Mouse (Mus musculus): ENCODE data around the gene Icam4. TPM values are rescaled to one million over a fixed set of nuclear protein-coding genes. Genes with fewer than 3 reads are reported as not detected.
"Not testable (repeated sequence)": the region's sequence is repeated elsewhere in the genome, so short reads cannot be mapped to it uniquely, and the experiment has no call there.

The Icam4 gene
- total RNA-seq, 1 experiment from 2014 or later, result 7.9 TPM

GRCm38 (mm10) chr9:21007313-21007952 is 21.7 kb upstream of the Icam4 start:
- no peak for ATAC-seq (replicated peaks in 1 of 2; ENCODE audit: insufficient read depth in 1 of 2, low FRiP score in 2 of 2, low TSS enrichment in 1 of 2, low read depth in 1 of 2, poor library complexity in 2 of 2, severe bottlenecking in 2 of 2)

GRCm38 (mm10) chr9:21008007-21008406 is 21.2 kb upstream of the Icam4 start:
- no peak for ATAC-seq (replicated peaks in 1 of 2; ENCODE audit: insufficient read depth in 1 of 2, low FRiP score in 2 of 2, low TSS enrichment in 1 of 2, low read depth in 1 of 2, poor library complexity in 2 of 2, severe bottlenecking in 2 of 2)

- ATAC-seq (replicated peaks in 1 of 2; ENCODE audit: insufficient read depth in 1 of 2, low FRiP score in 2 of 2, low TSS enrichment in 1 of 2, low read depth in 1 of 2, poor library complexity in 2 of 2, severe bottlenecking in 2 of 2), result no peak
These were observed 18.8 kb upstream of the Icam4 start for GRCm38 (mm10) chr9:21010362-21010761.

- ATAC-seq (replicated peaks in 1 of 2; ENCODE audit: insufficient read depth in 1 of 2, low FRiP score in 2 of 2, low TSS enrichment in 1 of 2, low read depth in 1 of 2, poor library complexity in 2 of 2, severe bottlenecking in 2 of 2), result not testable (repeated sequence)
These were observed 18.1 kb upstream of the Icam4 start for GRCm38 (mm10) chr9:21010939-21011541.

GRCm38 (mm10) chr9:21011846-21012312 is 17.3 kb upstream of the Icam4 start:
- peak in 1 of 2 experiments; percentile 23; a peak in 1 of 4 replicates for ATAC-seq (replicated peaks in 1 of 2; ENCODE audit: insufficient read depth in 1 of 2, low FRiP score in 2 of 2, low TSS enrichment in 1 of 2, low read depth in 1 of 2, poor library complexity in 2 of 2, severe bottlenecking in 2 of 2)

GRCm38 (mm10) chr9:21012368-21012767 is 16.8 kb upstream of the Icam4 start:
- no peak for ATAC-seq (replicated peaks in 1 of 2; ENCODE audit: insufficient read depth in 1 of 2, low FRiP score in 2 of 2, low TSS enrichment in 1 of 2, low read depth in 1 of 2, poor library complexity in 2 of 2, severe bottlenecking in 2 of 2)

GRCm38 (mm10) chr9:21014691-21015570 is 14.2 kb upstream of the Icam4 start:
- ATAC-seq (replicated peaks in 1 of 2; ENCODE audit: insufficient read depth in 1 of 2, low FRiP score in 2 of 2, low TSS enrichment in 1 of 2, low read depth in 1 of 2, poor library complexity in 2 of 2, severe bottlenecking in 2 of 2), result peak; percentile 51 to 70

GRCm38 (mm10) chr9:21015571-21016130 is 13.5 kb upstream of the Icam4 start, which contains the start of gene Icam1:
Gene Icam1, plus strand, starts transcription at chr9:21015985.
- ATAC-seq (replicated peaks in 1 of 2; ENCODE audit: insufficient read depth in 1 of 2, low FRiP score in 2 of 2, low TSS enrichment in 1 of 2, low read depth in 1 of 2, poor library complexity in 2 of 2, severe bottlenecking in 2 of 2), result peak; percentile 37 to 61; a peak in 3 of 4 replicates

- no peak for ATAC-seq (replicated peaks in 1 of 2; ENCODE audit: insufficient read depth in 1 of 2, low FRiP score in 2 of 2, low TSS enrichment in 1 of 2, low read depth in 1 of 2, poor library complexity in 2 of 2, severe bottlenecking in 2 of 2)
These were observed 12.6 kb upstream of the Icam4 start for GRCm38 (mm10) chr9:21016331-21017176.

- ATAC-seq (replicated peaks in 1 of 2; ENCODE audit: insufficient read depth in 1 of 2, low FRiP score in 2 of 2, low TSS enrichment in 1 of 2, low read depth in 1 of 2, poor library complexity in 2 of 2, severe bottlenecking in 2 of 2), result peak; percentile 17 to 30; a peak in 2 of 4 replicates
These were observed 12.0 kb upstream of the Icam4 start for GRCm38 (mm10) chr9:21017177-21017575.

GRCm38 (mm10) chr9:21018600-21018999 is 10.6 kb upstream of the Icam4 start:
- no peak for ATAC-seq (replicated peaks in 1 of 2; ENCODE audit: insufficient read depth in 1 of 2, low FRiP score in 2 of 2, low TSS enrichment in 1 of 2, low read depth in 1 of 2, poor library complexity in 2 of 2, severe bottlenecking in 2 of 2)

GRCm38 (mm10) chr9:21021363-21021762 is 7.8 kb upstream of the Icam4 start:
- ATAC-seq (replicated peaks in 1 of 2; ENCODE audit: insufficient read depth in 1 of 2, low FRiP score in 2 of 2, low TSS enrichment in 1 of 2, low read depth in 1 of 2, poor library complexity in 2 of 2, severe bottlenecking in 2 of 2), result no peak

- ATAC-seq (replicated peaks in 1 of 2; ENCODE audit: insufficient read depth in 1 of 2, low FRiP score in 2 of 2, low TSS enrichment in 1 of 2, low read depth in 1 of 2, poor library complexity in 2 of 2, severe bottlenecking in 2 of 2), result no peak
These were observed 6.9 kb upstream of the Icam4 start for GRCm38 (mm10) chr9:21022288-21022687.

GRCm38 (mm10) chr9:21022726-21023125 is 6.4 kb upstream of the Icam4 start:
- ATAC-seq (replicated peaks in 1 of 2; ENCODE audit: insufficient read depth in 1 of 2, low FRiP score in 2 of 2, low TSS enrichment in 1 of 2, low read depth in 1 of 2, poor library complexity in 2 of 2, severe bottlenecking in 2 of 2), result no peak

GRCm38 (mm10) chr9:21025258-21025810 is 3.8 kb upstream of the Icam4 start:
- ATAC-seq (replicated peaks in 1 of 2; ENCODE audit: insufficient read depth in 1 of 2, low FRiP score in 2 of 2, low TSS enrichment in 1 of 2, low read depth in 1 of 2, poor library complexity in 2 of 2, severe bottlenecking in 2 of 2), result no peak

- no peak for ATAC-seq (replicated peaks in 1 of 2; ENCODE audit: insufficient read depth in 1 of 2, low FRiP score in 2 of 2, low TSS enrichment in 1 of 2, low read depth in 1 of 2, poor library complexity in 2 of 2, severe bottlenecking in 2 of 2)
These were observed 2.3 kb upstream of the Icam4 start for GRCm38 (mm10) chr9:21026849-21027248.
